In genomic region chr7:30030677-30031076, GRCm38 (mm10) we compare ENCODE assay signal across 26 mouse cellular contexts. TPM values are rescaled to one million over a fixed set of nuclear protein-coding genes. Genes with fewer than 3 reads are reported as not detected.
DNase-seq lines count a peak whose midpoint lies in the region; ATAC-seq and TF ChIP-seq lines count a peak whose summit lies in the region.
"Had no signal": no experiment of that assay in that cellular context is flagged by ENCODE, and none has a peak within 500 bp of the region (broad histone marks: within the 10 kb centered on the region; RNA-seq: fewer than 3 reads in every experiment).

No protein-coding gene starts in this region.

- H3K4me2 ChIP-seq in kidney, embryonic 16.5 days (replicated peaks; ENCODE audit: low read depth, low read length), result no peak overlapping the region
- H3K4me2 ChIP-seq in neural tube, embryonic 15.5 days, result no peak overlapping the region
- H3K4me2 ChIP-seq: embryonic facial prominence, embryonic 15.5 days; forebrain, embryonic 15.5 days; heart, embryonic 11.5 days; intestine, embryonic 15.5 days; limb, embryonic 15.5 days; lung, embryonic 14.5 days had no signal

- no peak overlapping the region for H3K9ac ChIP-seq in kidney, embryonic 16.5 days (replicated peaks; ENCODE audit: low read length)
- no peak overlapping the region for H3K9ac ChIP-seq in neural tube, embryonic 15.5 days (replicated peaks)
- H3K9ac ChIP-seq: embryonic facial prominence, embryonic 15.5 days; forebrain, embryonic 15.5 days; intestine, embryonic 15.5 days; limb, embryonic 15.5 days; lung, embryonic 14.5 days had no signal

- no peak overlapping the region for H3K4me3 ChIP-seq in kidney, embryonic 16.5 days (ENCODE audit: low read length)
- H3K4me3 ChIP-seq in E14TG2a.4 (replicated peaks; ENCODE audit: low read length), result peak overlapping the region; percentile 78
- no peak overlapping the region for H3K4me3 ChIP-seq in thymus, adult 2 months (ENCODE audit: control insufficient read depth, insufficient read depth, low read length)
- no peak overlapping the region for H3K4me3 ChIP-seq in neural tube, embryonic 15.5 days (replicated peaks)
- H3K4me3 ChIP-seq: embryonic facial prominence, embryonic 15.5 days; forebrain, embryonic 15.5 days; hindbrain, embryonic 10.5 days; intestine, embryonic 15.5 days; limb, embryonic 15.5 days had no signal

- DNase-seq in adrenal gland, postnatal 10 days, result peak; percentile 22
- DNase-seq in adrenal gland, postnatal 25 days, result no peak
- DNase-seq in kidney, postnatal 25 days, result peak; percentile 29 to 43
- peak; percentile 37 for DNase-seq in adrenal gland, postnatal 14 days
- DNase-seq in thymus, adult 2 months, result no peak
- DNase-seq: cerebellum, adult 2 months; cerebellum, postnatal 25 days; gastrocnemius, postnatal 10 days; kidney, postnatal 10 days; layer of hippocampus, adult 9-11 months; lung, embryonic 14.5 days; midbrain, embryonic 14.5 days; thymus, postnatal 25 days had no signal

- no peak for ATAC-seq in kidney, embryonic 16.5 days (ENCODE audit: low FRiP score, low TSS enrichment)
- ATAC-seq in neural tube, embryonic 15.5 days (ENCODE audit: low FRiP score), result no peak
- ATAC-seq: CD4-positive, CD25-positive, alpha-beta regulatory T cell, adult 4 months; forebrain, embryonic 15.5 days; hindbrain, embryonic 16.5 days; intestine, embryonic 15.5 days had no signal

- H3K27ac ChIP-seq in kidney, embryonic 16.5 days (ENCODE audit: low read length), result no peak overlapping the region
- H3K27ac ChIP-seq in thymus, adult 2 months (ENCODE audit: control insufficient read depth, insufficient read depth, low read length), result no peak overlapping the region
- H3K27ac ChIP-seq in neural tube, embryonic 15.5 days (replicated peaks), result no peak overlapping the region
- H3K27ac ChIP-seq: embryonic facial prominence, embryonic 15.5 days; forebrain, embryonic 15.5 days; hindbrain, embryonic 10.5 days; intestine, embryonic 15.5 days; limb, embryonic 15.5 days had no signal

- H3K9me3 ChIP-seq in kidney, embryonic 16.5 days (ENCODE audit: low read length), result no peaks in the 10 kb centered on the region
- no peaks in the 10 kb centered on the region for H3K9me3 ChIP-seq in E14TG2a.4 (ENCODE audit: low read length)
- no peaks in the 10 kb centered on the region for H3K9me3 ChIP-seq in neural tube, embryonic 15.5 days (replicated peaks)
- H3K9me3 ChIP-seq: embryonic facial prominence, embryonic 15.5 days; forebrain, embryonic 15.5 days; hindbrain, embryonic 10.5 days; intestine, embryonic 15.5 days; limb, embryonic 15.5 days had no signal

- no peaks in the 10 kb centered on the region for H3K4me1 ChIP-seq in kidney, embryonic 16.5 days (ENCODE audit: insufficient read depth, low read length)
- peaks cover 82% of the 10 kb centered on the region for H3K4me1 ChIP-seq in E14TG2a.4 (replicated peaks; ENCODE audit: low read depth, low read length)
- H3K4me1 ChIP-seq in thymus, adult 2 months (replicated peaks; ENCODE audit: control insufficient read depth, insufficient read depth, low read length), result no peaks in the 10 kb centered on the region
- H3K4me1 ChIP-seq in neural tube, embryonic 15.5 days, result no peaks in the 10 kb centered on the region
- H3K4me1 ChIP-seq: embryonic facial prominence, embryonic 15.5 days; forebrain, embryonic 15.5 days; intestine, embryonic 15.5 days; limb, embryonic 15.5 days had no signal

- H3K27me3 ChIP-seq in kidney, embryonic 16.5 days (ENCODE audit: insufficient read depth, low read length), result no peaks in the 10 kb centered on the region
- H3K27me3 ChIP-seq in E14TG2a.4 (ENCODE audit: insufficient read depth, low read length), result no peaks in the 10 kb centered on the region
- no peaks in the 10 kb centered on the region for H3K27me3 ChIP-seq in thymus, adult 2 months (ENCODE audit: control insufficient read depth, insufficient read depth, low read length)
- H3K27me3 ChIP-seq in neural tube, embryonic 15.5 days (replicated peaks), result no peaks in the 10 kb centered on the region
- H3K27me3 ChIP-seq: embryonic facial prominence, embryonic 15.5 days; forebrain, embryonic 15.5 days; intestine, embryonic 15.5 days; limb, embryonic 15.5 days had no signal

- 0 out of 2 replicates have a peak, but pooled peaks cover 6% of the 10 kb centered on the region for H3K36me3 ChIP-seq in kidney, embryonic 16.5 days (ENCODE audit: insufficient read depth, low read length)
- peaks cover 48% of the 10 kb centered on the region for H3K36me3 ChIP-seq in E14TG2a.4 (ENCODE audit: insufficient read depth, low read length)
- H3K36me3 ChIP-seq in thymus, adult 2 months (ENCODE audit: control insufficient read depth, insufficient read depth, low read length), result no peaks in the 10 kb centered on the region
- peaks cover 9% of the 10 kb centered on the region; the same call in 1 of the 2 replicates for H3K36me3 ChIP-seq in neural tube, embryonic 15.5 days

- no peak for TF ChIP-seq CTCF in E14TG2a.4 (conservative IDR thresholded peaks at IDR 0.05; ENCODE audit: low read length)
- no peak for TF ChIP-seq CTCF in thymus, adult 2 months (IDR thresholded peaks at IDR 0.05; ENCODE audit: borderline replicate concordance, control insufficient read depth, extremely low read depth, insufficient read depth, low read length, poor library complexity)

- no peak for TF ChIP-seq POLR2A in thymus, adult 2 months (IDR thresholded peaks at IDR 0.05; ENCODE audit: control insufficient read depth, extremely low read depth, insufficient read depth, low read length, poor library complexity)

- WGBS in kidney, embryonic 16.5 days, result 23% methylated on average over 6 of the region's 6 CpGs
- WGBS in thymus, adult 2 months, result 68% methylated on average over 6 of the region's 6 CpGs
- WGBS in neural tube, embryonic 15.5 days, result 44% methylated on average over 6 of the region's 6 CpGs

RNA-seq across cellular contexts. Expression of gene Zfp14, which starts 20.5 kb away (rescaled TPM):
- total RNA-seq in adrenal gland, postnatal 10 days (2021), result 1 to 10 TPM; 2.3 to 2.8 TPM
- 3.8 and 4.0 TPM in 2 replicates for total RNA-seq in adrenal gland, postnatal 25 days (2021)
- 4.1 TPM in 2 replicates for polyA plus RNA-seq in kidney, embryonic 16.5 days (2015; fragmentation: Nextera tagmentation; extraction: Ambion mirVana)
- 2.0 and 3.7 TPM in 2 replicates for total RNA-seq in adrenal gland, postnatal 14 days (2021)
- polyA plus RNA-seq in thymus, adult 2 months (2012; rRNA removed), result 2.2 and 3.3 TPM in 2 replicates
- 8.4 and 11.2 TPM in 2 replicates for polyA plus RNA-seq in neural tube, embryonic 15.5 days (2015; fragmentation: Nextera tagmentation; extraction: Ambion mirVana)

RNA-seq across cellular contexts. Expression of gene Zfp82, which starts 42.0 kb away (rescaled TPM):
- total RNA-seq in adrenal gland, postnatal 10 days (2021), result 1 to 10 TPM; 1.4 to 2.2 TPM
- total RNA-seq in adrenal gland, postnatal 25 days (2021), result 3.2 and 3.7 TPM in 2 replicates
- polyA plus RNA-seq in kidney, embryonic 16.5 days (2015; fragmentation: Nextera tagmentation; extraction: Ambion mirVana), result 5.8 and 6.6 TPM in 2 replicates
- 2.7 TPM in 1 of 2 replicates, not detected in the other for total RNA-seq in adrenal gland, postnatal 14 days (2021)
- polyA plus RNA-seq in thymus, adult 2 months (2012; rRNA removed), result 1.5 and 1.7 TPM in 2 replicates
- 10.6 and 10.9 TPM in 2 replicates for polyA plus RNA-seq in neural tube, embryonic 15.5 days (2015; fragmentation: Nextera tagmentation; extraction: Ambion mirVana)

RNA-seq across cellular contexts. Expression of gene Zfp568, which starts 46.9 kb away (rescaled TPM):
- 10 to 100 TPM; 17.0 to 19.8 TPM for total RNA-seq in adrenal gland, postnatal 10 days (2021)
- total RNA-seq in adrenal gland, postnatal 25 days (2021), result 10.1 and 10.4 TPM in 2 replicates
- 15.8 and 16.5 TPM in 2 replicates for polyA plus RNA-seq in kidney, embryonic 16.5 days (2015; fragmentation: Nextera tagmentation; extraction: Ambion mirVana)
- 15.2 and 16.4 TPM in 2 replicates for total RNA-seq in adrenal gland, postnatal 14 days (2021)
- 4.4 and 4.6 TPM in 2 replicates for polyA plus RNA-seq in thymus, adult 2 months (2012; rRNA removed)
- 5.1 and 6.9 TPM in 2 replicates for polyA plus RNA-seq in neural tube, embryonic 15.5 days (2015; fragmentation: Nextera tagmentation; extraction: Ambion mirVana)

RNA-seq across cellular contexts. Expression of gene Gm26920, which starts 59.5 kb away (rescaled TPM):
- total RNA-seq in adrenal gland, postnatal 10 days (2021), result under 1 TPM; 0.63 to 0.73 TPM
- not detected in 2 replicates for total RNA-seq in adrenal gland, postnatal 25 days (2021)
- 1.6 and 2.1 TPM in 2 replicates for polyA plus RNA-seq in kidney, embryonic 16.5 days (2015; fragmentation: Nextera tagmentation; extraction: Ambion mirVana)
- 0.45 and 1.4 TPM in 2 replicates for total RNA-seq in adrenal gland, postnatal 14 days (2021)
- not detected in 2 replicates for polyA plus RNA-seq in thymus, adult 2 months (2012; rRNA removed)
- 1.3 and 1.9 TPM in 2 replicates for polyA plus RNA-seq in neural tube, embryonic 15.5 days (2015; fragmentation: Nextera tagmentation; extraction: Ambion mirVana)
- total RNA-seq: megakaryocyte, adult 5-6 weeks had no signal
- polyA plus RNA-seq: spleen, adult 2 months had no signal

RNA-seq across cellular contexts. Expression of gene Zfp566, which starts 59.6 kb away (rescaled TPM):
- 1 to 10 TPM; 1.8 to 2.2 TPM for total RNA-seq in adrenal gland, postnatal 10 days (2021)
- total RNA-seq in adrenal gland, postnatal 25 days (2021), result 3.1 and 4.2 TPM in 2 replicates
- 12.5 and 13.6 TPM in 2 replicates for polyA plus RNA-seq in kidney, embryonic 16.5 days (2015; fragmentation: Nextera tagmentation; extraction: Ambion mirVana)
- total RNA-seq in adrenal gland, postnatal 14 days (2021), result 1.6 and 2.5 TPM in 2 replicates
- polyA plus RNA-seq in thymus, adult 2 months (2012; rRNA removed), result 4.4 and 6.8 TPM in 2 replicates
- 13.2 and 15.6 TPM in 2 replicates for polyA plus RNA-seq in neural tube, embryonic 15.5 days (2015; fragmentation: Nextera tagmentation; extraction: Ambion mirVana)

Comparison
In these comparisons a context has a peak if more than half of its experiments do, and no peak if none do; other contexts are left out.
1. DNase-seq: peak in adrenal gland, postnatal 10 days (single experiment), kidney, postnatal 25 days (2 of 2) and adrenal gland, postnatal 14 days (single experiment); none in adrenal gland, postnatal 25 days (single experiment) and thymus, adult 2 months (single experiment).